Mouse (Mus musculus) liver, adult 2 months (tissue): Measurements from ENCODE around the gene Mcm8.

Experiments used
- CTCF ChIP-seq: fragments of 200-500 bp; IDR thresholded peaks from 2 replicates; pipeline ENCODE4 v1.5.1; 2011; ENCODE audit warnings: low read depth, low read length, control low read depth
- POLR2A ChIP-seq: fragments of 200-500 bp; IDR thresholded peaks from 2 replicates; pipeline ENCODE4 v1.6.1; 2011; ENCODE audit warnings: low read length, control low read depth; ENCODE audit not compliant: insufficient read depth; ENCODE audit errors: extremely low read depth

DNA sequence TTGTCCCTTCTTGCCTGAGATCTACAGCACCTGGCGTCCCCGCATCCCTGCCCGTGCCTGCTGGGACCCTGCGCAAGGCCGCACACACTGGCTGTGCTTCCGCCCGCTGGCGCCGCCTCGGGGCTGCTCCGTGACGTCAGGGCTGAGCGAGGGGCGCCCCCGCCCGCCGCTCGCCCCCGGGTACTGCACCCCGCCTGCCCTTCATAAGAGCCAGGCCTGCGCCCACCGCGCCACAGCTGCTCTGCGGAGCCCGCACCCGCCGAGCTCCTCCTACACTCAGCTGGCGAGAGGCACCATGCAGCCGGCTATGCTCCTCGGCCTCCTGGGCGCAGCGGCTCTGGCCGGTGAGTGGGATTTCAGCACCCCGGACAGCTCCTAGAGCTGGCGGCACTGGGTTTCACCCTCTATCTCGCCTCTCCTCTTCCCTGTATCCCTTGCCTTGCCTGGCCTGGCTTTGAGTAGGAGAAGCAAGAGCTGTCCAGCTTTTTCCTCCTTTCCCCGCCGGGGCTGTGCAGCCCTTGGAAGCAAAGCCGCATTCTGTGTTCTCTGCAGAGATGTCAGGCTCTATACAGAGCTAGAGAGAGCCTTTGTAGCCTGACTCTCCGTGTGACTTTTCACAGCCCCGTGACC is 34.4 kb upstream of the Mcm8 start:
- TF ChIP-seq CTCF = no peak
- TF ChIP-seq POLR2A = no peak
